Mouse (Mus musculus): ENCODE data around the gene Celf2. TPM values are rescaled to one million over a fixed set of nuclear protein-coding genes. Genes with fewer than 3 reads are reported as not detected.

Gene Celf2
- total and polyA plus RNA-seq, 3 experiments = 20.1 to 47.6 (median 45.5) TPM

DNA sequence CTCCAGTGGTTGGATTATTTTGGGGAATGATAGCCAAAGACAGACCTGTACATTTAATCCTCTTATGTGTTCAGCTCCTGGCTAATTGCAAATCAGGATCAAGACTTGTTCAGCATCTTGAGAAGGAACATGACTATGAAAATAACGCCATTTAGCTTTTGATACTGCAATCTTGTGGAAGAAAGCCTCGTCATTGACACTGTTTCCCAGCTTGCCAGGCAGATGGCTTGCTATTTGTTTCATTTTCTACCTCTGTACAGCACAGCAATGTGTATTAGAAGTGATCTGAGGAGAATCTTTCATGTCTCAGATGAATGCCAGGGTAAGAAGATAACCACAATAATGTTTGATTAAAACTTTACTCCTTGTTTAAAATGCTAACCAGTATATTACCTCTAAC, 315.9 kb downstream of the Celf2 start:
- no peak for DNase-seq

DNA sequence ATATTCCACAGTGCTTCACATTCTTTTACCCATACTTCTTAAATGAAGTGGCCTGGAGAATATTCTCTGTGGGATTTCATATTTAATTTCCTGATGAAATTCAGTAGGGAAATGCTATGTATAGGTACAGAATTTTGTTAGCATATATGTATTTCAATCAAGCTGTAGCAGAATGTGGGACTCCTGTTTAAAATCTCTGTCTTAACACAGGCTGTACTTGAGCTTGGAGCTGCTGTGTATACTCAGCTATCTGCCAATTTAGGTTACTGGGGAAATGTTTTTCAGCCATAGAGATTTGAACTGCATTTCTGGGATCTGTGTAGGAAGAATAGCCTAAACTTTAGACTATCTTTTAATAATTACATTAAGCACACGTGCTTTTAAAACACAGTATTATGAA, 330.2 kb downstream of the Celf2 start:
- DNase-seq = no peak

DNA sequence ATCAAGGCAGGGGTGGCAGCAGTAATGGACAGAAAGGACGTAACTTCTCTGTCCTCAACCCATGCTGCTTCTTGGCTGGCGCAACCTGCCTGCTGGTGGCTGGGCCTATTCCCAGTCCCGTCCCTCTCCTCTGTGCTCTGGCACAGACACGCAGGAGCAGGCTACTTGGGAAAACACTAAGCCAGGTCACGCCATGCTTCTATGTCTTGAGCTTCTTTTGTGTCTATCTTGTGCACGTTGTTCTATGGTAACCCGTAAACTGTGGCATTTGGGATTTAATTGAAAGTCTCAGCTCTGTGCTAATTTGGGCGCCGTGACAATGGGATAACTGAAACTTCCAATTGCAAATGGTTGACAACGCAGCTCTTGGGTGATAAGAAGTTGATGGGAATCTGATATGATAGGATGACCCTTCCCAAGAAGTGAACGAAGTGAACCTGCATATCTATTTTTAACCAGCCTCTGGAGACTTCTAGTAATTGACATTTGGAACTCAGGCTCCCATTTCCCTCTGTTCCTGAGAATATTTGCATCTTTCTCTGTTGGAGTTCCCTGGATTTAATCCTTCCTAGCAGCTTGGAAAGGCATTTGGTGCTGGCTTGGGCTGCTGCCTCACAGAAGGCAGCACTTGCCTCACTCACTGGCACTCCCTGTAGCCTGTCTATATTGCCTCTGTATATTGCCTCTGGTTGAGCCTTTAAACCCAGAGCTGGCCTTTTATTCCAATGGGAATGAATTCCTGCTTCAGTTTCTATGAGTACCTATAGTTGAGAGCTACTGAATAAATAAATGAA, 335.9 kb downstream of the Celf2 start:
- peak; percentile 11 for DNase-seq

DNA sequence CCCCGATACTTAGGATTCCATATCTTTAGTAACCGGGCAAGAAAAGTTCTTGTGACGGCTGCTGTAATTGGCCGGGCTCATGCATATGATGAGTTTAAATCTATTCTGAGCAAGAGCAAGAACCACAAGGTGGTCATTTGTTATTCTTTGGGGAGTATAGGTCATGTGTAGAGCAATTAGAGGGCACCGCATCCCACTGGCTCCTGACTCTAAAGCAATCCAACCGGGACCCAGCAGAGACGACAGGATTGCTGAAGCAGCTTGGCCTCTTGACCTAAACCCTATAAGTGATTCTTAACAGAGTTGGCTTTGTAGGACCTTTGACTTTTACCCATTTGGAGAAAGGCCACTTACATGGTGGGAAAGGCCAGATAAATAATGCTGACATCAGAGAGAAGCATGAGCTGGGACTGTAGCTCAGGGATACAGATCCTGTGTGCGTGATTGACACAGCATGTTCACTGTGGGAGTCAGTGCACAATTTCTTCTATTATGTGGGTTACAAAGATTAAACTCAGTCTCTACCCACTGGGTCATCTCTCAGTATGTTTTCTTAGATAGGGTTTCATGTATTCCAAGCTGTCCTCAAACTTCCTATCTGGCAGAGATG, 338.2 kb downstream of the Celf2 start:
- DNase-seq = peak; percentile 4

DNA sequence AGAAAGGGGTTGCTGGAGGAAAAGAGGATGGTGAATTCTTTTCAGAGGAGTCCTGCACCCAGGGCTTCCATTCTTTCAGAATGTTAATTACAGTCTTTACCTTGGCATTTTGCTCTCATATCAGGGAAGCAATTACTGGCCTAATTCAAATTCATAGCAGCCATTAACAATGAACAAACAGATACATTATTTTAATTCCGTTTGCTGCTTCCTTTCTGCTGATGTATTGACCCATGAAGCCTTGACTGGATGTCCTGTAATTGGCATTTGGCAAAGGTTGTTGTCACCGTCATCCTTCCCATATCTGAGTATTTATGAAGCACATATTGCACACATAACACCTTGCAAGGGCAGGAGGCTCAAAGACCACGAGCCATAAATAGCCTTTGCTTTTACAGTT, 343.6 kb downstream of the Celf2 start:
- DNase-seq = no peak

DNA sequence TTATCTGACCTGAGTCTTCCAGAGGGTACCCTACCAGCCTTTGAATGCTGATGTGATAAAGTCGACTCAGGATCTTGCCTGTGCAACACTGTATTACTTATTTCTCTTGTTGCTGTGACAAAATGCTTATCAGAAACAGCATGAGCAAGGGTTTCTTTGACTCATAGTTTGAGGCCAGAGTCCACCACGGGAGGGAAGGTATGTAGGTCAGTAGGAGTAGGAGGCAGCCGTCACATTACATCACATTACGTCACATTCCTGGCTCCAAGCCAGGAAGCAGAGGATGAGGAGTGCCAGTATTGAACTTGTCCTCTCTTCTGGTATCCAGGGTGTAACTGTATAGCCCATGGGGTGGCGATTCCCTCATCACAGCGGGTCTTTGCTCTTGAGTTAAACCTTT, 349.3 kb downstream of the Celf2 start:
- peak; percentile 20 for DNase-seq

DNA sequence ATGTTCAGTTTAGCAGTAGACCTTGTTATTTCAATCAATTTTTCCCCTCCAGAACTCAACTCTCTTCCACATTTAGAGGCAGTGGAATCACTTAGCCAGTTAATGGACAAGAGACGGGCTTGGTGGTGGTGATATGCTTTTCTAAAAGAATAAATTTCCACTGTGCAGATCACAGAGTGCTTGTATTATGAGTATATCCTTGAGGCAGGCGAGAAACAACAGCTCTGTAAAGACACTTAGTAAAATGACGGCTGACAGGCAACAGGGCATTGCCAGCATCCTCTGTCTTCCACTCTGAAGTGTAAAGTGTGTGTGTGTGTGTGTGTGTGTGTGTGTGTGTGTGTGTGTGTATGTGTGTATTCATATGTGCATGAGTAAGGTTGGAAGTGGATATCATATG, 362.1 kb downstream of the Celf2 start:
- DNase-seq = no peak

DNA sequence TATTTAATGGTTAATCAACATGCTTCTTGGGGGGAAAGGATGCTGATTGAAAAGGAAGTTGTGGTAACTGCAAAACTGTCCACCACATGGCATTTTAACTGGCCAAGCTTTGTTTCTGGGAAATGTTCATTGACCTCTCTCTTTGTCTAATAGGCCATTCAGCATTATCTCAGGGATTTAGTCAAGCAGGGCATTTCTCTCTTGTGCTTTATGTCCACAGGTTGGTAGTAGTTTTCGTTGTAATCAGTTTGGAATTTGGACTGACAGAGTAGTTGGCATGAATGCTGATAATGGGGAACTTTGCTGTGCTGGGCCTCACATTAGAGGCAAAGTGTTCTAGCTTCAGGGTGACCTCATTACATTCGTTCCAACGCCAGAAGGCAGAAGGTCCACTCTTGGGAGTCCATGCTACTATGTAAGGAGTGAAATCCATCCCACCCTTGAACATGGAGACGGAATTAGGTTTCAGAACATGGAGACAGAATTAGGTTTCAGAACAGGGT, 363.8 kb downstream of the Celf2 start:
- DNase-seq = no peak

DNA sequence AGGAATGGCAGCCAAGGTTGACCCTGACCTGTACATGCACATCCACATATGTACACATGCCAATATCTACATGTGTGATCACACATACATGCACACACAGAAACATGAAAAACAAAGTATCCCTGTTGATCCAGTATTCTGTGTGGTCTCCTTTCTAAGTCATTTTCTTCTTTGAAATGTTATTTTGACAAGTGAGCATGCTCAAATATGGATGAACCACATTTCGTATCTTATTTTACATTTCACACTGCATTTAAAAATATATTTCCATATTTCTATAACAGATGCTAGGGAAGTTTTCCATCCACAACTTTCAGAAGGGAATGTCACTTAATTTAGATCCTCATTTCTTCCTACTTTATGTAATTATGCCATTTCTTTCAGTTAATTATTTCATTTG, 364.5 kb downstream of the Celf2 start:
- no peak for DNase-seq

DNA sequence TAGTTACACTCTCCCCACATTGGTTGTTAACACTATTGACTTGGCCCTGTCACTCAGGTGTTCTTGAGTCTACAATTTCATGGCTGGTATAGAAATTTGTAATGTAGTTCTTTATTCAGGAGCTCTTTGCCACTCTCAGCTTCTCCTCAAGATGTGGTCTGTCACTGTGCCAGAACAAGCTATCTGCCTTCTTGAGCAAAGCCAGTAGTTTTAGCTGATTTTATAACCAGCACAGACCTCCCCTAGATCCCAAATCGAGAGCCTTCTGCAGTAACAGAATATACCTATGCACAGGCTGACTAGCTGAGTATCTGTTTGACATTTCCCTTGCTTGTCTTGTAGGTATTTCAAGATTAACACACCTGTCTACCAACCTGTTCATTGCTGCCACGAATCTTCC, 386.0 kb downstream of the Celf2 start:
- no peak for DNase-seq

DNA sequence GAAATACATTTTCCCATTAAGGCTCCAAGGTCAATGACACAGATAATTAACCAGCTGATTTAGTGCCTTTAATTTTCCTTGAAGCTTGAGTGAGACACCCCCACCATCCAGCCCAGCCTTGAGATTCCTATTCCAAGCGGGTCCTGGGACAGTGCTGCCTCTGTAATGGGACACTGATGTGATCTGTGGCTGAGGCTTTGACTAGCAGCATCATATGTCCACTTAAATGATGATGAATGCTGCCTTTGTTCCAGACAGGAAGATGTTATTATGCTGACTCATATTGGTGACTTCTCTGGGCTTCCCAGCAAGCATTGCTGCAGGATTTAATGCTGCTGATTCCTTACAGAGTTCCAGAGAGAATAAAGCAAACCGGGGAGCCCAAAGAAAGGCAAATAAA, 393.6 kb downstream of the Celf2 start:
- DNase-seq = no peak

DNA sequence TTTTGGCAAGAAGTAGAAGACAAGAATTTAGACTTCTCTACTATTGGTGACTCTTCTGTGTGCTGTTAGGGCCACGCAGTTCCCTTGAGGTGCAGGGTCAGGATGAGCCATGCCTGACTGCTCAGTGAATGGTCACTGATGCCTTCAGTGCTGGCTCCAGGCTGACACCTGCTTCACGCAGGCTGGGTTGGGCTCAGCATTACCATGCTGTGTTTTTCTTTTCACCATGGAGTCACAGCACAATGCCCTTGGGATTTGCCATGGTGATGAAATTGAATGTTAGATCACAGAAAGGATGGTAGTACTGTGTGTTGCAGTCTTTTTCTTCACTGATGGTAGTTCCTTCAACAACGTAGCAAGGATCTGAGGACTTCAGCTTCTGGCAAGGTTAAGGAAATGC, 394.2 kb downstream of the Celf2 start:
- no peak for DNase-seq

DNA sequence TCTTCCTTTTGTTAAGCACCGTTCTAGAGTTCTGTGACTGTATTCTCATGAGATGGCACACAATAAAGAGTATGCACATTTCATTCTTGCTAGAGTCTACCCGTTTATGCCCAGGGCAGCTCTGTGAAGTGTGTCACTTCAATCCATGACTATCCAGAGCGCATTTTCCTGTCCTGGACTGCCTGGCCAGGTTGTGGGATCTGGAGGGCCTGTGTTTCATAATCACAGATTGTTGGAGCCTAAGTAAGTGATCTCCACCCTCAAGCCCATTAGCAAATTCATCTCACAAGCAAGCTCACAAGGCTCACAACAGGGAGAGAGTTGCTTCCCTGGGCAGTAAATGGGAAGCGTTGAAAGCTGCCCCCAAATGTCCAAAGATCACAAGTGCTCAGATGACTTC, 395.6 kb downstream of the Celf2 start:
- DNase-seq = no peak

DNA sequence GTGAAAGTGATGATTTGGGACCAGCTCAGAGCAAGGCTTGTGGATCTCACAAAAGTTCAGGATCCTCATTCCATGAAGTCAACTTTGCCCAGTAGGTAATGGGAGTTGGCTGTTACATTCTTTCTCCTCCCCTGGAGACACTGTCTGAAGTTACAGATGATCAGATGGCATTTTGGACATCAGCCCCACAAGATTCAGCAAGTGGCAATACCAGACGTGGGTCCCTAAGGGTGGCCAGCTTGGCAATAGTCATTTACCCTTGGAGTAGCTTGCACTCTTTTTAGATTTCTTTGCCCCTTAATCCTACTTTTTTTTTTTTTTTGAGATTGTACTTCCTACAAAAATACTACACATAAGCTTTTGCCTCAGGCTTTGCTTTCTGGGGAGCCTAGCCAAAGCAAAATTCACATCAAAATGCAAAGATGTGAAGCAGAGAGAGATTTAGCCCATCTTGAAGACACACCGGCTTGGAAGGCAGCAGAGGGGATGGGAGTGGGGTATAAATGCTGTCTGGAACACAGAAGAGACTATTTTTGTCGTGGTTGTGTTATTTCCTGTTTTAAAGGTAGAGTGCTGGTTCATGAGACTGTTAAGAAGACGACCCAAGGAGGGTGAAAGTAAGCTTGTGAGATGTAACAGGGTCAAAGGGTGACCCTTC, 397.1 kb downstream of the Celf2 start:
- no peak for DNase-seq

DNA sequence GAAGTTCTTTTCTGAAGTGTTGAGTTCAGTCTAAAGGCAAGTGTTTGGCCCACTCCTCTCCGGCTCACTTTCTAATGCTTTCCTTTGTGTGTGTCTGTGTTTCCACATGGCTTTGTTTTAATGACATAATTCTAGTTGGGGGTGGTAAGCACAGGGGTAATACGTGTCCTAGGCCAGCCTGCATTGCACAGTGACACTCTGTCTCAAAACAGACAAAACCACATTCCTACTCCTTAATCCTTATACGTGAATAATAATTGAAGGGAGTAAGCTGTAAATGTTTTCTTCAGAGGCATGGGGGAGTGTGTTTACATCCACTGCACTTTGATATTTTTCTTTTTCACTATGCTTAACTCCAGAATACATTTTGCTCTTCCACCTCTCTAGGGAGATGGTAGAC, 415.9 kb downstream of the Celf2 start:
- no peak for DNase-seq

DNA sequence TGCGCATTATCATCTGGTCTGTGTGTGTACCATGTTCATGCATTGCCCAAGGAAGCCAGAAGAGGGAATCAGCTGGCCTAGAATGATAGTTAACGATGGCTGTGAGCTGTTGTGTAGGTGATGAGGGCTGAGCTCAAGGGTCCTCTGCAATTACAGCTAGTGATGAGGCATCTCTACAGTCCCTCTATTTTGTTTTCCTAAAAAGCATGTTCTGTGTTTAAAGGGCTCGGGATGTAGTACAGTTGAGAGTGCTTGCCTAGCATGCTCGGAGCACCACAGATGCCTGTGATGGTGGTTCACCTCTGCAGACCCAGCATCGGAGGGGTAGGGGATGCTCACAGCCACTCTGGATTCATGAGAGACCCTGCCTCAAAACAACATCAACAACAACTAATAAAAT, 416.7 kb downstream of the Celf2 start:
- DNase-seq = no peak

DNA sequence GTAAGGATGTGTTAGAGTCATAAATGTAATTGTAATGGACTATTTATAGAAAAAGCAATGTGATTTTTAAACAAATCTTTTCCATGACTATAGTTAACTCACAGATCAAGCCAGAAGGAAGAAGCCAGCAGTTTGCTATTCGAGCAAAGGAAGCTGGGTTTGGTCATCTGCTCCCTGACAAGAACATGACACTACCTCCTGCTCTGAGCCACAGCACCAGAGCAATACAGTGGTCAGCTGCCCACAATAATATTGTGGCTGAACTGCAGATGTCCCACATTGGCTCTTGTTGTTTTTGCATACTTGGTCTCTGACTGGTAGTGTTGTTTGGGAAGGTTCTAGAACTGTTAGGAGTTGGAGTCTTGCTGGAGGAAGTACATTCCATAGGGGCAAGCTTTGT, 418.9 kb downstream of the Celf2 start:
- no peak for DNase-seq

DNA sequence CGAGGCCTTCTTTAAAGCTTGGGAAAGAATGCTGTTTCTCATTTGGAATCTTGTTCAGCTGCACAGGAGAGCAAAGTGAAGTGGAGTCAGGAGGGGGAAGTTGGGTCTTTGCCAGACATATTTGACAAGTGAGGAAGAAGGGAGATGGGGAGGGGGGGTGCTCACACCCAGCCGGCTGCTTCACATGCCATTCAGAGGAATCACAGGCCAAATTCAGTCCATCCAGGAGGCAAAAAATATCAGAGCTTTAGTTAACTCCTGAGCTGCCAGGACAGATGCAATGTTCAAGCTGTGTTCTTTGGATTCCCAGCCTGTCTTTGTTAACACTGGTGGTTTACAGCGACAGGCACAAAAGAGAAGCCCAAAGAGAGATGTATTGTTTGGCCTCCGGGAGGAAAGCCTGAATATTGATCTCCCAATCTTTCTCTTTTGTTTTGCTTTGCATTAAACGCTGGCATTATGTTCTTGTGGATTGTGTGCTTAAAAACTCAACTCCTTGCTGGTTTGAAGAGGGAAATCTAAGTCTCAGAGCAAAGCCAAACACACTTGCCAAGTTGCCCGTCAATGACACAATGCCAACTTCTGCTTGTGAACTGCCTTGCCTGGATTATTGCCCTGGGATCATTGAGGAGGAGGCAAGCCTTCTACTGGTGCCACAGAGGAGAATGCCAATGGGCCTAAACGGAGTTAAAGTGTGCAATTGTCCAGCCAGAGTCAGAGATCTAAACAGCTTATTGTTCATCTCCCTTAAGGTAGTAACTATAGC, 420.1 kb downstream of the Celf2 start:
- DNase-seq = peak; percentile 19

DNA sequence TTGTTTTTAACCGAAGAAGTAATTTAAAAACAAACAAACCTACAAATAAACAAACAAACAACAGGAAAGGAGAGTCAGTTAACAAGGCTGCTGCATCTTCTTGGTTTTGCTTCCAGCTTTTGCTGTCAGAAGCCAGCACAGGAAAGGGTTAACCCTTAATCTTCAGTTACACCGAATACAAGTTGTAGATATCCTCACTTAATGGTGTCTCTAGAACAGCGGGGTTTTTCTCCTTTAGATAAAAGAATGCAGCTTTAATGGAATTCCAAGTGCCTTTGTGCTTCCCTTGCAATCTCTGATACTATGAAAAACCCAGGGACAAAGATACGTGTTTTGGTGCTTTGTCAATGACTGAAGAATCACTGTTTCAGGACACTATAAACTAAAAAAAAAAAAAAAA, 420.8 kb downstream of the Celf2 start:
- no peak for DNase-seq

DNA sequence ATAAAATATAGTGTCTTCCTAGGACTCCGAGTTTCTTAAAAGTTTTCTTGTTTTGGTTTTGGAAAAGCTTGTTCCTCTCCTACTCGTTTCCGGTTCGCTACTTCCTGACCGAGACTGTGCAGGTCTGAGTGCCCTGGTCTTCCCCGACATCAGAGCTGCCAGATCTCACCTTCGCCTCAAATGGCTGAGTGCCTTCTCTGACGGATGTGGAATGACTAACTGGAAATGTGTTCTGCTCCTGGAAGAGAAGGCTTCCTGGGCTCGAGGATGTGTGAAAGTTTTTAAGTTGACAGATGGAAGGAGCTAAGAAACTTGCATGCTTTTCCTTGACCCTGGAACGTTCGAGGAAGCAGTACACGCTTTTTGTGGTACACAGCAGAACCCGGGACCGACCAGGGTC, 421.9 kb downstream of the Celf2 start:
- DNase-seq = no peak

DNA sequence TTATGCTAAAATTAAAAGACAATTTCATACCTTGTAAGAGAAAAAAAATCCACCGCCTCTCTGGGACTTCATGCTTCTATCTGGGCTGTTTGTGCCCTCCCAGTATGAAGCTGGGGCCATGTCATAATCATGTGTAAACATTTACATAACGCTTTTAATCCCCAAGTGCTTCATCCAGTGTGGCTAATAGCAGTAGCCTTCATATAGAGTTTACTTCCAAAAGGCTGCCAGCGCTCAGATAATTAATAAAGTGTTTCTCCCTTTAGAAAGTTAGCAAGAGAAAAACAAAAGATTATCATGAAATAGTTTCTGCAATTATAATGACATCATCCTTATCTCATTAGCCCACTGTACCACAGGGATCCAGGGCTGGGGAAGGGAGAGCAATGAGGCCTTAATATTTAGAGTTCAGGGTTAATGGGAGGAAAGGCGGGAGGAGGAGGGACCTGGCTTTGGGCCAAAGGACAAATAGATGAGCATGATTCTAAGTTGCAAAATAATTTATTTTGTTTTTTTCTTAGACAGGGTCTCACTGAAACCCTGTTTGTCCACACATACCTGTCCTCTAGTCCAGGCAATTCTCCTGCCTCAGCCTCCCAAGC, 425.8 kb downstream of the Celf2 start:
- peak; percentile 51 for DNase-seq

DNA sequence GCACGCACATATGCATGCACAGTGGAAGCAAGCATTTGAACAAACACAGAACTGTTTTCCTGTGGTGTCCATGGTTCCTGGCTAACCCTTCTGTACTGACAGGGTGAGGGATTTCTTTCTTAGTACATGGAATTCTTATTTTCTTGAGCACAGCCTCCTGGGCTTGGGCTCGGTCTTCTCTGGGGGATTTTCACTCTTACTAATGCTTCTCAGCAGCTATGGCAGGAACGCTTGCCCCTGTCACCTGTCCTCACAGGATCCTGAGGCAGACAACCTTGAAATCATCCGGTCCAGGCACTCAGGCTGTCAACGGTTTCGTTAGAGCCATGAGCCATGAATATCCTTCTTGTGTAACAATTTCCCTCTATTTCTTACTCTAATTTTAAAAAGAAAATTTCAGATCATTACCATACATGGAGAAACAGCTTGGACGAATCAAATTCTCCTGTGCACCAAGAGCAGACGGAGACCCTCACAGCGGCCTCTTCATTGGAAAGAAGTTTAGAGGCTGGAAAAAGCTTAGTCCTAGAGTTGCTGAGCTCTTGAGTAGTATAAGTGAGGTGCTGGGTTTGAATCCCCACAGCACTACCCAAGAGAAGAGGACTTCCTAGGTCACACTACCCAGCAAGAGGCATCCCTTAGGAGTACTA, 426.9 kb downstream of the Celf2 start:
- DNase-seq = no peak
